Comparison of ENCODE assay signal across 13 mouse cellular contexts in genomic region chr16:94586349-94586990, GRCm38 (mm10). TPM values are rescaled to one million over a fixed set of nuclear protein-coding genes. Genes with fewer than 3 reads are reported as not detected.
DNase-seq lines count a peak whose midpoint lies in the region; TF ChIP-seq lines count a peak whose summit lies in the region.
"Had no signal": no experiment of that assay in that cellular context is flagged by ENCODE, and none has a peak within 500 bp of the region (broad histone marks: within the 10 kb centered on the region; RNA-seq: fewer than 3 reads in every experiment).

No protein-coding gene starts in this region.

- H3K4me3 ChIP-seq in left cerebral cortex, adult 2 months, result no peak overlapping the region
- H3K4me3 ChIP-seq in bone marrow macrophage, adult 2 months (ENCODE audit: insufficient read depth, low read length), result no peak overlapping the region
- H3K4me3 ChIP-seq: forebrain, embryonic 12.5 days; limb, embryonic 12.5 days had no signal

- DNase-seq in adrenal gland, postnatal 14 days, result peak; percentile 33
- DNase-seq in adrenal gland, adult 18-20 months (ENCODE audit: low spot score in 2 of 2), result no peak
- no peak for DNase-seq in left cerebral cortex, adult 2 months (ENCODE audit: extremely low spot score in 1 of 2, low spot score in 2 of 2)
- DNase-seq in left cerebral cortex, postnatal 36 days (ENCODE audit: low spot score in 2 of 2), result no peak
- DNase-seq in 3T3-L1 (ENCODE audit: low read depth, low spot score), result peak; percentile 69
- no peak for DNase-seq in spleen, postnatal 10 days (ENCODE audit: low spot score in 2 of 2)
- no peak for DNase-seq in cerebellum, adult 8-10 months
- DNase-seq: cerebellum, adult 9-11 months; gastrocnemius, postnatal 25 days had no signal

- peaks cover 54% of the 10 kb centered on the region for H3K4me1 ChIP-seq in bone marrow macrophage, adult 2 months (ENCODE audit: control insufficient read depth, insufficient read depth, low read length)

- no peak for TF ChIP-seq POLR2A in bone marrow macrophage, adult 2 months (IDR thresholded peaks at IDR 0.05; ENCODE audit: borderline replicate concordance, low read depth, low read length)

- peak; percentile 24 for TF ChIP-seq CTCF in left cerebral cortex, adult 2 months (IDR thresholded peaks at IDR 0.05)
- TF ChIP-seq CTCF in bone marrow macrophage, adult 2 months (IDR thresholded peaks at IDR 0.05; ENCODE audit: low read depth, low read length), result peak; percentile 65

- no peak overlapping the region for H3K27ac ChIP-seq in left cerebral cortex, adult 2 months
- no peak overlapping the region for H3K27ac ChIP-seq in bone marrow macrophage, adult 2 months (ENCODE audit: insufficient read depth, low read depth, low read length)
- H3K27ac ChIP-seq: forebrain, embryonic 12.5 days; limb, embryonic 12.5 days; macrophage had no signal

- intact Hi-C loops in left cerebral cortex, adult 2 months (cut with DNase I), result no loop called here
- intact Hi-C loops in left cerebral cortex, postnatal 36 days (cut with DNase I), result no loop called here

RNA-seq across cellular contexts. Expression of gene Dyrk1a, which starts 16.7 kb away (rescaled TPM):
- 61.3 and 65.3 TPM in 2 replicates for total RNA-seq in adrenal gland, postnatal 14 days (2021)
- 10 to 100 TPM; 61.3 to 71.5 TPM for total RNA-seq in adrenal gland, adult 18-20 months (2021)
- 10 to 100 TPM; 89.7 to 94.6 TPM for total RNA-seq in left cerebral cortex, adult 2 months (2021)
- total RNA-seq in left cerebral cortex, postnatal 36 days (2021), result 10 to 100 TPM; 92.3 to 97.4 TPM
- polyA plus RNA-seq in bone marrow macrophage, adult 2 months (2012; ENCODE audit: insufficient read depth, insufficient read length, missing spikeins), result 29.8 and 34.4 TPM in 2 replicates

RNA-seq across cellular contexts. Expression of gene Vps26c, which starts 59.8 kb away (rescaled TPM):
- 49.1 and 50.4 TPM in 2 replicates for total RNA-seq in adrenal gland, postnatal 14 days (2021)
- total RNA-seq in adrenal gland, adult 18-20 months (2021), result 10 to 100 TPM; 54.0 to 54.3 TPM
- 10 to 100 TPM; 30.5 to 35.4 TPM for total RNA-seq in left cerebral cortex, adult 2 months (2021)
- 10 to 100 TPM; 32.0 to 35.0 TPM for total RNA-seq in left cerebral cortex, postnatal 36 days (2021)
- polyA plus RNA-seq in bone marrow macrophage, adult 2 months (2012; ENCODE audit: insufficient read depth, insufficient read length, missing spikeins), result 63.8 and 64.2 TPM in 2 replicates

Comparison
In these comparisons a context has a peak if more than half of its experiments do, and no peak if none do; other contexts are left out.
1. DNase-seq: peak in adrenal gland, postnatal 14 days (single experiment) and 3T3-L1 (single experiment); none in adrenal gland, adult 18-20 months (0 of 2), left cerebral cortex, adult 2 months (0 of 2), left cerebral cortex, postnatal 36 days (0 of 2), spleen, postnatal 10 days (0 of 2) and cerebellum, adult 8-10 months (single experiment).